Mouse (Mus musculus) fat pad, adult 2 months (tissue): ENCODE measurements at regions not wholly inside any gene's neighbourhood (a gene's known extent, or its start where the extent isn't known, plus 50 kb on each side); places are given as distances from the start of the nearest gene placed in this dataset.

ENCODE experiments used
- DNase-seq: peaks from one replicate; pipeline ENCODE4 v3.0.0-alpha.2; 2011; ENCODE audit warnings: low read depth, low spot score; ENCODE audit errors: extremely low read depth

GRCm38 (mm10) chr1:92286013-92286965 lies 90.8 kb upstream of the Hdac4 start:
- no peak for DNase-seq

DNA sequence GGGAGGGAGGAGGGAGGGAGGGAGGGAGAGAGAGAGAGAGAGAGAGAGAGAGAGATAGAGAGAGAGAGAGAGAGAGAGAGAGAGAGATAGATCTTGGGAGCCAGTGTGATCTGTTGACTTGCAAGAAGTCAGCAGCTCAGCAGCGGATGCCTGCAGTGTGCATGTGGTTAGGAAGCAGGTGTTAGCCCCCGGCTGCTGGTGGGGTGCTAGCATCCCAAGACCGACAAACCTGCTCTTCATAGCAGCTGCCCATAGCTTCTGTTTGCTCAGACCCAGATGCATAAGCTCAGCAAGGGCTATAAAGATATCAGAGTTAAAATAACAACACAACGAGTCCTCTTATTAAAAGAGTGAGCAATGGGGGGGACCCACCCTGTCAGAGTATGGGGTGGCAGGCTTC lies 88.7 kb upstream of the Hdac4 start:
- no peak for DNase-seq

- DNase-seq: no peak
These were observed 81.8 kb upstream of the Hdac4 start for GRCm38 (mm10) chr1:92277199-92277747.

DNA sequence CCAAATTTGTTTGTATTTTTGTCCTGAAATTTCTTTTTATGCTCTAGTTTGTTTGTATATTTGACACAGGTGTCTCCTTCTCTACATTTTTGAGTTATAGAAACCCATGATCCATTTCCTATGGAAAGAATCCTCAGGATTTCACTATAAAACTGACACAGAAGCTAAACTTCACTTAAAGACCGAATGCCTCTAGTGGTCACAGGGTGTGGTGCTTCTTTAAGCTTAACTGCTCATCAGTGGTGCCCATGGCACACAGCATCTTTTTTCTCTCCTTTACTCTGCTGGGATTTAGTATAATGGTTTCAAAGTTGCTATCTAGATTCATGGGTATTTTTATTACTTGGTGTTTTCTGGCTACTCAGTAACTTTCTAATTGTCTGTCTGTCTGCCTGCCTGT lies 79.9 kb upstream of the Hdac4 start:
- no peak for DNase-seq

GRCm38 (mm10) chr1:92273760-92274159 lies 78.3 kb upstream of the Hdac4 start:
- DNase-seq: no peak

GRCm38 (mm10) chr1:92271676-92272291 lies 76.3 kb upstream of the Hdac4 start:
- no peak for DNase-seq

DNA sequence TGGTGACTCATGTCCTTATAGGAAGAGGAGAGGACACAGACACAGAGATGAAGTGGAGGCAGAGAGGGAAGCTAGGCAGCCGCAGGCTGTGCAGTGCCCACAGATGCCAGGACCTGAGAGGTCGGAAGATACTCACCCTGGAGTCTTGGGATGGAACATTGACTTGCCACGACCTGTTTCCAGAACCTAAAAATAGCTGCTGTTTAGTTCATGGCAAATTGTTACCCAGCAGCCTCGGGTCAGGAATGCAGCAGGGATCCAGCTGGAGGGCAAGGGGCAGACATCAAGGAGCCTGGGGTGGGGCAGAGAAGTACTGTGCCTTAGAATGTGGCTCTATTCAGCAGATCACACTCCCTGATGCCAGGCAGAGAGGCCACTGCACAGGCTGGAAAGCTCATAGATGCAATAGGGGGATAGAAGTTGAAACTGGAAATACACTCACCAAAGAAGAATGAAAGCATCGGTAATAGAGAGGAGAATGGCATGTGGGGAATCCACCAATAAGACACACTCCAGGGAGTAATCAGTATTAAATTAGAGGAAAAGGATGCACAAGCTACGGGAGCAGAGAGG lies 75.1 kb upstream of the Hdac4 start:
- no peak for DNase-seq

GRCm38 (mm10) chr1:92269464-92269863 lies 74.0 kb upstream of the Hdac4 start:
- no peak for DNase-seq

- no peak for DNase-seq
These were observed 69.4 kb upstream of the Hdac4 start for GRCm38 (mm10) chr1:92264941-92265340.

- no peak for DNase-seq
These were observed 64.4 kb upstream of the Hdac4 start for GRCm38 (mm10) chr1:92259715-92260392.

DNA sequence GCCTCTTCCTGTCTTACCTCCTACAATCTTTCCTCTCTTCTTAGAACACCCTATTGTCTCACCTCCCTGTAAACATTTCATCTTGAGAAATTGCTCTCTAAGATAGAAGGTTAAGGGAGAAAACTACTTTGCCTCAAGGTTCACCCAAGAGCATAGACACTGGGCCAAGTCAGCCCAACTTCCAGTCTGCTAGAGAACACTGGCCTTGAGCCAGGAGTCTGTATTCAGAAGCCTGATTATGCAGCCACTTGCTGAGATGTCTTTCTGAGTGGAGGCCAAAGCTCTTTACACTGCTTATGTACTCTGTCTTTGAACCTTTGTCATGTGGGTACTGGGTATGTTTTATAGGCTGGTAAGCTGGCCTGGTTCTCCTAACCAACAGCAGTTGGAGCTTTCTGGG lies 62.5 kb upstream of the Hdac4 start:
- DNase-seq: no peak

GRCm38 (mm10) chr1:92253086-92253485 lies 57.6 kb upstream of the Hdac4 start:
- no peak for DNase-seq

DNA sequence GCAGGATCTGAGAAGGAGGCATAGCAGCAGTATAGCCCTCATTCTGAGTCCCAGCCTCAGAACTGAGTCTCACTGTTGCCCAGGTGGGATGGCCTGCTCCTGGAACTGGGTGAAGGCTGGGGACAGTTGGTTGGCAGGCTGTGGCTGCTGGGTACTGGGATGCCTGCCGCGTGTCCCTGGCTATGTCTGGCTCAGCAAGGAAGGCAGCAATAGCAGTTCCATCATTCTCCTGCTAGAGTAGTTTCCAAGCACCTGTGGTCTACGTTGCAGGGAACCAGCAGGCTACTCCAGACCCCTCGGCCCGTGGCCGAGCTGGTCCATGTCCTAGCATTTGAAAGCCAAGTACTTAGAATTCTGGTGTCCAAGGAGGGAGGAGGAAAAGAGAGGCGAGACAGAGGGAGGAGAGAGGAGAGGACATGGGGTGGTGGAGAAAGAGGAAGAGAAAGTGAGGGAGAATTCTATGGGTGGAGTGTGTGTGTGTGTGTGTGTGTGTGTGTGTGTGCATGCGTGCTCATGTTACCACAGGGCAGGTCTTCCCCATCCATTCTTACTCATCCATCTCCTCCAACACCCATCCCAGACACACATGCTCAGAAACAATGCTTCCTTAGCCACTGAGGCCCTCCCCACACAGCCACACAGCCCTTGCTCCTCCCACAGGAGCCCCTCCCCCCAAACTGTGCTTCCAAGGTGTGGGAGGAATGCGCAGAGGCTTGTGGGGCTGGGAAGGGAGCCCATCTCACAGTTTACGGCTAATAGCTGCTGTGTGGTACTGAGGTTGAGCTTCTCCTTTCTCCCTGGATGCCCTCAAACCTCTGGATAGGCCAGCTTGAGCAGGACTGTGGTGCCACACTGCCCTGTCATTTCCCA lies 55.3 kb upstream of the Hdac4 start:
- DNase-seq: no peak
